Mouse (Mus musculus) cerebellum, adult 2 months (tissue): ENCODE measurements at regions not wholly inside any gene's neighbourhood (a gene's known extent, or its start where the extent isn't known, plus 50 kb on each side); places are given as distances from the start of the nearest gene placed in this dataset.

Experiments used
- CTCF ChIP-seq: fragments of 200-500 bp; IDR thresholded peaks from 2 replicates; pipeline ENCODE4 v1.5.1; 2011; ENCODE audit warnings: low read depth, mild to moderate bottlenecking, control low read depth, low read length, moderate library complexity, borderline replicate concordance; ENCODE audit not compliant: insufficient read depth
- POLR2A ChIP-seq: fragments of 200-500 bp; IDR thresholded peaks from 2 replicates; pipeline ENCODE4 v1.6.1; 2011; ENCODE audit warnings: low read length, control low read depth, borderline replicate concordance; ENCODE audit not compliant: insufficient read depth

GRCm38 (mm10) chr13:116174976-116175375 is 134.5 kb downstream of the Isl1 start:
- TF ChIP-seq CTCF = no peak
- TF ChIP-seq POLR2A = no peak
